Mouse (Mus musculus): ENCODE measurements around the gene Dlgap1.

Dlgap1 gene

GRCm38 (mm10) chr17:70779770-70780169 lies 810.9 kb downstream of the Dlgap1 start:
- DNase-seq = no peak

- DNase-seq = no peak
These were observed 812.1 kb downstream of the Dlgap1 start for GRCm38 (mm10) chr17:70780726-70781689.

- no peak for DNase-seq
These were observed 814.4 kb downstream of the Dlgap1 start for GRCm38 (mm10) chr17:70783273-70783672.

- no peak for DNase-seq
These were observed 818.5 kb downstream of the Dlgap1 start for GRCm38 (mm10) chr17:70787366-70787765.

GRCm38 (mm10) chr17:70790801-70791200 lies 821.9 kb downstream of the Dlgap1 start:
- no peak for DNase-seq

GRCm38 (mm10) chr17:70791596-70792275 lies 822.9 kb downstream of the Dlgap1 start:
- DNase-seq = no peak

- peak; percentile 43 for DNase-seq
These were observed 825.4 kb downstream of the Dlgap1 start for GRCm38 (mm10) chr17:70794291-70794690.

- DNase-seq = no peak
These were observed 825.8 kb downstream of the Dlgap1 start for GRCm38 (mm10) chr17:70794722-70795121.

- no peak for DNase-seq
These were observed 826.3 kb downstream of the Dlgap1 start for GRCm38 (mm10) chr17:70795196-70795595.

GRCm38 (mm10) chr17:70796940-70797772 lies 828.3 kb downstream of the Dlgap1 start:
- no peak for DNase-seq

GRCm38 (mm10) chr17:70797773-70798045 lies 828.8 kb downstream of the Dlgap1 start:
- no peak for DNase-seq

- DNase-seq = peak; percentile 56
These were observed 830.4 kb downstream of the Dlgap1 start for GRCm38 (mm10) chr17:70799266-70799665.

GRCm38 (mm10) chr17:70802022-70802421 lies 833.1 kb downstream of the Dlgap1 start:
- peak; percentile 61 for DNase-seq

GRCm38 (mm10) chr17:70805866-70806265 lies 837.0 kb downstream of the Dlgap1 start:
- no peak for DNase-seq

- no peak for DNase-seq
These were observed 837.7 kb downstream of the Dlgap1 start for GRCm38 (mm10) chr17:70806600-70806999.

- no peak for DNase-seq
These were observed 839.0 kb downstream of the Dlgap1 start for GRCm38 (mm10) chr17:70807885-70808284.

- no peak for DNase-seq
These were observed 840.0 kb downstream of the Dlgap1 start for GRCm38 (mm10) chr17:70808837-70809236.

- DNase-seq = no peak
These were observed 840.9 kb downstream of the Dlgap1 start for GRCm38 (mm10) chr17:70809776-70810175.

GRCm38 (mm10) chr17:70810795-70811194 lies 841.9 kb downstream of the Dlgap1 start:
- DNase-seq = no peak

- no peak for DNase-seq
These were observed 846.1 kb downstream of the Dlgap1 start for GRCm38 (mm10) chr17:70815001-70815400.

GRCm38 (mm10) chr17:70817862-70818451 lies 849.1 kb downstream of the Dlgap1 start:
- no peak for DNase-seq

- no peak for DNase-seq
These were observed 854.2 kb downstream of the Dlgap1 start for GRCm38 (mm10) chr17:70823083-70823482.

GRCm38 (mm10) chr17:70826227-70826626 lies 857.4 kb downstream of the Dlgap1 start:
- peak; percentile 81 for DNase-seq
